Mouse (Mus musculus) ES-Bruce4 (cell line): ENCODE results near the gene Nup98. TPM values are rescaled to one million over a fixed set of nuclear protein-coding genes. Genes with fewer than 3 reads are reported as not detected.

Experiments
- H3K27ac ChIP-seq: 2 replicates; pipeline ENCODE4 v1.5.1; 2012; ENCODE audit warnings: low read length, inconsistent platforms; ENCODE audit not compliant: insufficient read depth
- H3K27me3 ChIP-seq: 2 replicates; pipeline ENCODE4 v1.6.1; 2012; ENCODE audit warnings: mild to moderate bottlenecking, low read length, inconsistent platforms; ENCODE audit not compliant: control insufficient read depth, poor library complexity, insufficient read depth, severe bottlenecking
- H3K36me3 ChIP-seq: 2 replicates; pipeline ENCODE4 v1.6.1; 2012; ENCODE audit warnings: inconsistent platforms, mild to moderate bottlenecking, low read length, moderate library complexity; ENCODE audit not compliant: control insufficient read depth, poor library complexity, insufficient read depth, severe bottlenecking
- H3K4me1 ChIP-seq: one replicate; pipeline ENCODE4 v1.8.1; 2011; ENCODE audit warnings: low read length; ENCODE audit not compliant: control insufficient read depth, insufficient read depth
- H3K4me3 ChIP-seq: 2 replicates; pipeline ENCODE4 v1.5.1; 2011; ENCODE audit warnings: low read depth, mild to moderate bottlenecking, low read length
- H3K9ac ChIP-seq: 2 replicates; pipeline ENCODE4 v1.6.1; 2012; ENCODE audit warnings: low read depth, mild to moderate bottlenecking, inconsistent platforms; ENCODE audit not compliant: poor library complexity, severe bottlenecking
- H3K9me3 ChIP-seq: replicated peaks from 2 replicates; pipeline ENCODE4 v1.6.1; 2012; ENCODE audit warnings: mild to moderate bottlenecking, low read length, inconsistent platforms; ENCODE audit not compliant: control insufficient read depth, poor library complexity, insufficient read depth, severe bottlenecking
- CTCF ChIP-seq: IDR thresholded peaks from one replicate; pipeline ENCODE4 v1.8.1; 2011; ENCODE audit warnings: low read depth, low read length
- EP300 ChIP-seq: IDR thresholded peaks from 2 replicates; pipeline ENCODE4 v1.6.1; 2011; ENCODE audit warnings: low read depth, low read length; ENCODE audit not compliant: insufficient read depth
- POLR2A ChIP-seq: IDR thresholded peaks from one replicate; pipeline ENCODE4 v1.8.1; 2011; ENCODE audit warnings: low read length; ENCODE audit not compliant: insufficient read depth
- polyA plus RNA-seq: library from polyadenylated mRNA; stranded (reverse); fragments of >200 nt; gene quantifications from 2 replicates; pipeline ENCODE4 v1.2.4, GENCODE M21; 2011; ENCODE audit warnings: low read depth; ENCODE audit not compliant: missing spikeins, insufficient read depth, insufficient read length

Nup98 gene
- polyA plus RNA-seq, result 118 and 119 TPM in 2 replicates

DNA sequence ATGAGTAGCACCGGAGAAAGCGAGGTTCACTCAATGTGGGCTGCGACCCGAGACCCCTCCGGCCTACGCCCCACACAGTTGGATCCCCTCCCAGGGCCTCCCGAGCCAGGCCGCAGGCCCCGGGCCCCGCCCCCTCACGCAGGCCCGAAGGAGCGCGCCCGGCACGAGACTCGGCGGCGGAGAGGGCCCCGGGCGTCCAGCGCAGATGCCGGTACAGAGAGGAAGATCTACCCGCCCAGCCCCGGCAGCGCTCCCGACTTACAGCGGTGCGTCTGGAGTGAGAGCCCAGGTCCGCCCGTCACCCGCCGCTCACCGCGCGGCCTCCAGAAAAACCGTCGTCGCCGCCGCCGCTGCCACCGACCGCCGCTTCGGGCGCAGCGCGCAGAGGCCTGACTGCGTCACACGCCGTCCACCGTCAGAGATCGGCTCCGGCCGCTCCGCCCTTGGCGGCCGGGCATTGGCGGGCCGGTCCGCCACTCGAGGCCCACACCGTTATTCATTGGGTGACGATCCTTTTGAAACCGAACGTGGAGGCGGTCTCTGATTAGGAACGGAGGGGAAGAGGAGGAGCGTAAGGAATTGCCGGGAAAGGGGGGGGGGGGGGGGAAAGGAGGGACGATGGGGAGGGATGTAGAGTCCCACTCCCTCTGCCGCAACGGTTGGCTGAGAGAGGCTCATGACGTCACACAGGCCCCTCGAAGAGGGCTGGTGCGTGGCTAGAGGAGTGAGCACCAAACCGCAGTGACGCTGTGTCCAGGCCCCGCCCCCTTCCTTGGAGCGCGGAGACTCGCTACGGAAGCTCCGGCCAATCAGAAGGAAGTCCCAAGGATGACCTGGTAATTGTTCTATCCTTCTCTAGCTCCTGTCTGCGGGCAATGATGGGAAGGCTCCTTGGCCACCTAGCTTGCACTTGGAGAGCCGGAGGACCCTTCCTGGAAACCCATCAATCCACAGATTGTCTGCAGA is at the start of gene Nup98, which contains the start of gene Pgap2:
Nup98 (minus strand) TSS at position 421 of the 966 bp plus-strand sequence.
Pgap2 (plus strand) TSS at position 453 of the 966 bp plus-strand sequence.
- H3K4me3 ChIP-seq, result peak within 1 kb of the TSS; percentile 98
- H3K27ac ChIP-seq, result peak within 1 kb of the TSS; percentile 90
- TF ChIP-seq EP300 (no peak), CTCF (no peak), POLR2A (peak; percentile 27)
- H3K9me3 ChIP-seq, result no peaks in the 10 kb centered on the region
- no peaks in the 10 kb centered on the region for H3K4me1 ChIP-seq
- peak within 1 kb of the TSS; percentile 93 for H3K9ac ChIP-seq
- no peaks in the 10 kb centered on the region for H3K27me3 ChIP-seq
- H3K36me3 ChIP-seq, result peaks cover 8% of the 10 kb centered on the region; the same call in 1 of the 2 replicates

DNA sequence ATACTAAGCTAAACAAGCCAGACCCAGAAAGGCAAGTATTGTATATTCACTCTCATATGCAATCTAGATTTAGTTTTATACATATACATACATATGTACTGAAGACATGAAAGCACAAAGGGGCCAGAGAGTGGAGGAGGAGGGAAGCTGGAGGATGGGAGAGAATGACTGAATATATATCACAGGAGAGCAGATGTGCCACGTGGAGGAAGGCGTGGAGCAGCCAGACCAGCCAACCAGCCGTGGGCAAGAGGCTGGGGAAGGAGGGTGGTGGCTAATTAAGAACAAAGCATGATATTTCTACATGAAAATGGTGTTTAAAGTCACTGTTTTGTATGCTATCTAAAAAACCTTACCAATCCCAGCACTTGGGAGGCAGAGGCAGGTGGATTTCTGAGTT is 48.8 kb upstream of the Nup98 start:
- H3K9ac ChIP-seq, result no peak overlapping the region
- no peaks in the 10 kb centered on the region for H3K9me3 ChIP-seq
- H3K27me3 ChIP-seq, result no peaks in the 10 kb centered on the region
- no peaks in the 10 kb centered on the region for H3K36me3 ChIP-seq
- H3K4me3 ChIP-seq, result no peak overlapping the region
- TF ChIP-seq CTCF (no peak), EP300 (no peak), POLR2A (no peak)
- H3K27ac ChIP-seq, result no peak overlapping the region
- no peaks in the 10 kb centered on the region for H3K4me1 ChIP-seq

DNA sequence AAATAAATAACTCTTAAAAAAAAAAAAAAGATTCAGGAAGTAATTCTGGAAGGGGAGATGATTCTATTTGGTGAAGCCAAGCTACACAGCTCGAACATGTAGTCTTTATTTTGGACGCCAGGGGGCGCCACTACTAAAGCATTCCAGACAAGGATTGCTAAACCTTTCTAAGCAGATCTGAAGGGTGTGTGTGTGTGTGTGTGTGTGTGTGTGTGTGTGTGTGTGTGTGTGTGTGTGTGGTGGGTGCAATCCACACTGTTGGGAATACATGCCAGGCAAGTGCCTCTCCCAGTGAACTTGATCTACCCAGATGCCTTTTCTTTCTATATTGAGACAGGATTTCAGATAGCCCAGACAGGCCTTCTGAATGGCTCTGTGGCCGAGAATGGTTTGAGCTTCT is 48.2 kb upstream of the Nup98 start:
- H3K9me3 ChIP-seq, result no peaks in the 10 kb centered on the region
- no peak overlapping the region for H3K9ac ChIP-seq
- H3K27ac ChIP-seq, result no peak overlapping the region
- H3K4me1 ChIP-seq, result no peaks in the 10 kb centered on the region
- no peak overlapping the region for H3K4me3 ChIP-seq
- no peaks in the 10 kb centered on the region for H3K27me3 ChIP-seq
- no peak for TF ChIP-seq EP300
- no peak for TF ChIP-seq POLR2A
- TF ChIP-seq CTCF, result peak; percentile 12
- H3K36me3 ChIP-seq, result no peaks in the 10 kb centered on the region

DNA sequence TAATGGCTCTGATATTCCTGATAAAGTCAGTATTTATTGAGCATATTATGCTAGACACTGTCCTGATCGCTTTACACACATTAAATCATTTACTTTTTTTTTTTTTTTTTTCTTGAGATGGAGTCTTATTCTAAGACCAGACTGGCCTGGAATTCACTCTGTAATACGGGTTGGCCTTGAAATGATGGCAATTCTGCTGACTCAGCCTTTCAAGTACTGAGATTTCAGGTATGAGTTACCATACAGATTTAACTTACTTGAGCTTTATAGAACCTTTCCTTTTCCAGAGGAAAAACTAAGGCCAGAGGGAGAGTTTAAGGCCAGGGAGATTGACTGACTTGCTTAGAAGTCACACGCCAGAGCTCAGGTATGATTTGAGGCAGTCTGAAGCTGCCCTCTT is 46.7 kb upstream of the Nup98 start:
- no peaks in the 10 kb centered on the region for H3K27me3 ChIP-seq
- no peaks in the 10 kb centered on the region for H3K9me3 ChIP-seq
- H3K36me3 ChIP-seq, result no peaks in the 10 kb centered on the region
- no peak overlapping the region for H3K27ac ChIP-seq
- no peak overlapping the region for H3K9ac ChIP-seq
- no peak overlapping the region for H3K4me3 ChIP-seq
- TF ChIP-seq POLR2A, result no peak
- H3K4me1 ChIP-seq, result no peaks in the 10 kb centered on the region

DNA sequence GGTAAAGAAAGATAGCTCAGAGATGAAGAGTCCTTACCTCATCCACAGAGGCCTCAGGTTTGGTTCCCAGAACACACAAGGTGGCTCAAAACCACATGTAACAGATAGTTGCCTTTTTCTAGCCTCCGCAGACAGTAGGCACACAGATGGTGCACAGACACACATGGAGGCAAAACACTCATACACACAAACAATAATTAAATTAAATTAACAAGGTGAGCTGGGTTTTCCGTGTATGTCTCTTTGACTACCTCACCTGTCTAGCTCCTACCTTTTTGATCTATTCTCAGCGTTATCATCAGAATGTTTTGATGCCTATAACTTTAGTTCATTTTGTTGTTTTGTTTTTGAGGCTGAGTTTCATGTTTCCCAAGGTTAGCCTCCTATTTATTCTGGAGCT is 46.0 kb upstream of the Nup98 start, which contains the start of gene Rhog:
Rhog (minus strand) TSS at position 101 of the 400 bp plus-strand sequence.
- Histone ChIP-seq H3K4me3 (no peak within 1 kb of the TSS), H3K4me1 (no peaks in the 10 kb centered on the region), H3K9me3 (no peaks in the 10 kb centered on the region), H3K9ac (no peak within 1 kb of the TSS), H3K27me3 (no peaks in the 10 kb centered on the region), H3K27ac (no peak within 1 kb of the TSS), H3K36me3 (no peaks in the 10 kb centered on the region)
- TF ChIP-seq POLR2A, result no peak
- TF ChIP-seq EP300, result no peak

DNA sequence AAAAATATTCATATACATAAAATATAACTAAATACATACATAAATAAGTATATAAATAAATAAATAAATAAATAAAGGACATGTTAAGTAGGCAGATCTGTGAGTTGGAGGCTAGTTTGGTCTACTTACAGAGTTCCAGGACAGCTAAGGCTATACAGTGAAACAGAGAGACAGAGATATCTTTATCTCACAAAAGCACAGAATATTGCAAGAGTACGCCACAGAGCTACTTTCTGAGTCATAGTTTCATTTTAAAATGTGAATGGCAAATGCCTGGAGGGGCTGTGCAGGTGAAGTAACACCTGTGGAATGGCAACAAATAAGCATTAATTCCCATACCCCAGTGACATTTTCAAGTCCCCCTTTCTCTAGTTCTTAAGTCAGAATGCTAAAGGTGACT is 43.7 kb upstream of the Nup98 start:
- H3K9ac ChIP-seq, result no peak overlapping the region
- no peak overlapping the region for H3K4me3 ChIP-seq
- TF ChIP-seq EP300, result no peak
- TF ChIP-seq CTCF, result no peak
- no peak for TF ChIP-seq POLR2A

More for the DNA sequence above, 43.7 kb upstream of the Nup98 start:
- Histone ChIP-seq H3K9me3 (no peaks in the 10 kb centered on the region), H3K36me3 (no peaks in the 10 kb centered on the region), H3K27ac (no peak overlapping the region), H3K4me1 (no peaks in the 10 kb centered on the region), H3K27me3 (no peaks in the 10 kb centered on the region)
